Mouse (Mus musculus) myocyte (in vitro differentiated cells): Measurements from ENCODE around the gene Perp. TPM values are rescaled to one million over a fixed set of nuclear protein-coding genes. Genes with fewer than 3 reads are reported as not detected.

Experiments
- H3K27me3 ChIP-seq: one replicate; pipeline ENCODE4 v1.6.1; 2011; ENCODE audit not compliant: control insufficient read depth, insufficient read depth, insufficient read length
- H3K36me3 ChIP-seq: one replicate; pipeline ENCODE4 v1.6.1; 2011; ENCODE audit not compliant: control insufficient read depth, insufficient read depth
- H3K4me2 ChIP-seq: one replicate; pipeline ENCODE4 v1.6.1; 2011; ENCODE audit warnings: low read depth, control low read depth
- H3K4me3 ChIP-seq: one replicate; pipeline ENCODE4 v1.5.1; 2011; ENCODE audit warnings: mild to moderate bottlenecking, control low read depth, moderate library complexity
- H3K79me2 ChIP-seq: one replicate; pipeline ENCODE4 v1.6.1; 2011; ENCODE audit not compliant: control insufficient read depth, insufficient read depth
- H3ac ChIP-seq: one replicate; pipeline ENCODE4 v1.6.1; 2011; ENCODE audit not compliant: control insufficient read depth, insufficient read length
- CEBPB ChIP-seq: IDR thresholded peaks from 2 replicates; pipeline ENCODE4 v1.6.1; 2011; ENCODE audit warnings: mild to moderate bottlenecking, moderate library complexity; ENCODE audit not compliant: poor library complexity, insufficient read depth, severe bottlenecking
- E2F4 ChIP-seq: IDR thresholded peaks from one replicate; pipeline ENCODE4 v1.6.1; 2011; ENCODE audit warnings: mild to moderate bottlenecking, control low read depth, moderate library complexity; ENCODE audit not compliant: insufficient read depth
- MAX ChIP-seq: IDR thresholded peaks from one replicate; pipeline ENCODE4 v1.6.1; 2011; ENCODE audit warnings: low read depth, mild to moderate bottlenecking, control low read depth
- MYOD1 ChIP-seq, 3 experiments: IDR thresholded peaks; one replicate each; pipeline ENCODE4 v1.6.1; 2011; ENCODE audit warnings: control low read depth in 2 of 3, low read depth in 2 of 3, mild to moderate bottlenecking in 2 of 3, moderate library complexity in 1 of 3; ENCODE audit not compliant: insufficient read length in 2 of 3, control insufficient read depth in 1 of 3
- MYOG ChIP-seq, 3 experiments: IDR thresholded peaks; one replicate each; pipeline ENCODE4 v1.6.1; 2011; ENCODE audit warnings: control low read depth in 2 of 3, low read depth in 2 of 3, mild to moderate bottlenecking in 2 of 3; ENCODE audit not compliant: insufficient read length in 2 of 3, control insufficient read depth in 1 of 3, insufficient read depth in 1 of 3
- POLR2A ChIP-seq: IDR thresholded peaks from one replicate; pipeline ENCODE4 v1.6.1; 2011; ENCODE audit warnings: low read depth, mild to moderate bottlenecking, control low read depth, moderate library complexity; ENCODE audit not compliant: insufficient read length
- POLR2AphosphoS2 ChIP-seq: IDR thresholded peaks from one replicate; pipeline ENCODE4 v1.6.1; 2011; ENCODE audit warnings: low read depth, control low read depth; ENCODE audit not compliant: insufficient read length
- REST ChIP-seq: IDR thresholded peaks from one replicate; pipeline ENCODE4 v1.6.1; 2011; ENCODE audit warnings: mild to moderate bottlenecking, control low read depth, moderate library complexity; ENCODE audit not compliant: insufficient read depth, insufficient read length
- SRF ChIP-seq: IDR thresholded peaks from one replicate; pipeline ENCODE4 v1.6.1; 2011; ENCODE audit warnings: low read depth; ENCODE audit not compliant: control insufficient read depth, insufficient read length
- TCF12 ChIP-seq: IDR thresholded peaks from one replicate; pipeline ENCODE4 v1.6.1; 2011; ENCODE audit warnings: mild to moderate bottlenecking, control low read depth; ENCODE audit not compliant: poor library complexity, insufficient read depth, severe bottlenecking
- TCF3 ChIP-seq: IDR thresholded peaks from one replicate; pipeline ENCODE4 v1.6.1; 2011; ENCODE audit warnings: low read depth, control low read depth; ENCODE audit not compliant: insufficient read length
- USF1 ChIP-seq: IDR thresholded peaks from one replicate; pipeline ENCODE4 v1.6.1; 2011; ENCODE audit warnings: low read depth, mild to moderate bottlenecking, control low read depth, moderate library complexity
- polyA plus RNA-seq: library from polyadenylated mRNA; unstranded; fragments of >200 nt; fragmentation: generic; extraction: Trizol; gene quantifications from one replicate; pipeline ENCODE4 v1.2.1, GENCODE M21; 2012; ENCODE audit warnings: missing spikeins

The Perp gene
- polyA plus RNA-seq, 1 experiment: 0.02 TPM

DNA sequence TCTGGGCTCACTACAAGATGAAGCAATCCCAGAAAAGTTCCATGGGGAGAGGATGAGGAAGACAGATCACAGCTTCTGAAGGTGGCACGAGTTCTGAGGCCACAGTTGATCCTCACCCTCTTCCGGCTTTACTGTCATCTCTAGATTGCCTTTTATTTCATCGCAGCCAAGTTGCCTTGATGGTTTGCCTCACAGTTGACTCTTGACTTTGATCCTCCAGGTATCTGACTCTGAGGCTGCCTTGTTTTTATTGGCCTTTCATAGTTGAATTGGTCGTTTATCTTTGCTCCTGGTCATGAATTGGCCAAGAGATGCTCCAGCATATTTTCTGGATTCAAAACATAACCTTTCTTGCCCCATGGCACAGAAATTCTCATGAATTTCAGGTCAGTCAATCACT is 34.3 kb downstream of the Perp start:
- H3K27me3 ChIP-seq: peaks cover 4% of the 10 kb centered on the region
- no peak overlapping the region for H3ac ChIP-seq
- H3K36me3 ChIP-seq: no peaks in the 10 kb centered on the region
- H3K79me2 ChIP-seq: no peaks in the 10 kb centered on the region
- H3K4me3 ChIP-seq: no peak overlapping the region
- H3K4me2 ChIP-seq: no peak overlapping the region
- TF ChIP-seq TCF12: no peak
- no peak for TF ChIP-seq REST
- no peak for TF ChIP-seq POLR2AphosphoS2
- no peak for TF ChIP-seq MYOD1 (IDR thresholded peaks at IDR 0.05; ENCODE audit: control insufficient read depth in 1 of 3, insufficient read length in 2 of 3, low read depth in 2 of 3)
- no peak for TF ChIP-seq CEBPB
- no peak for TF ChIP-seq SRF
- TF ChIP-seq POLR2A: no peak
- TF ChIP-seq MYOG (IDR thresholded peaks at IDR 0.05; ENCODE audit: control insufficient read depth in 1 of 3, insufficient read depth in 1 of 3, insufficient read length in 2 of 3, low read depth in 2 of 3): no peak
- no peak for TF ChIP-seq USF1

DNA sequence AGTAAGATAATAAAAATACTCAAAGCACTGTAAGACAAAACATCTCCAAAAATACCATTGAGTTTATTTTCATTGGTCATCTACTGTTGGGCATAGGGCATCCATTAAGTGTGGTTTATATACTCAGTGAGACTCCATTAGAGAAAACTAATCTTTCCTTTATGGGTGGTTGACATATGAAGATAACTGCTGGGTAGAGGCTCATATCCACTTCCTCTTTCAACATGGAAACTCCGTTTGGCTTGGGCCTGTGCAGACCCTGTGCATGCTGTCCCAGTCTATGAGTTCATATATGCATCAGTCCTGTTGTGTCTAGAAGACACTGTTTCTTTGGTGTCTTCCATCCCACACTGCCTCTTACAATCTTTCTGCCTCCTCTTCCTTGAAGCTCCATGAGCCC is 34.9 kb downstream of the Perp start:
- TF ChIP-seq USF1 (no peak), CEBPB (no peak), TCF12 (no peak), TCF3 (no peak), MAX (no peak), POLR2A (no peak), SRF (no peak), POLR2AphosphoS2 (no peak), REST (no peak), E2F4 (no peak), MYOD1 (IDR thresholded peaks at IDR 0.05; ENCODE audit: control insufficient read depth in 1 of 3, insufficient read length in 2 of 3, low read depth in 2 of 3) (no peak), MYOG (IDR thresholded peaks at IDR 0.05; ENCODE audit: control insufficient read depth in 1 of 3, insufficient read depth in 1 of 3, insufficient read length in 2 of 3, low read depth in 2 of 3) (no peak)
- Histone ChIP-seq H3K4me3 (no peak overlapping the region), H3K36me3 (no peaks in the 10 kb centered on the region), H3K27me3 (peaks cover 10% of the 10 kb centered on the region), H3ac (no peak overlapping the region), H3K4me2 (no peak overlapping the region), H3K79me2 (no peaks in the 10 kb centered on the region)

GRCm38 (mm10) chr10:18882190-18882589 is 37.4 kb downstream of the Perp start:
- Histone ChIP-seq H3K4me3 (no peak overlapping the region), H3K36me3 (no peaks in the 10 kb centered on the region), H3K79me2 (no peaks in the 10 kb centered on the region), H3K4me2 (no peak overlapping the region), H3ac (no peak overlapping the region), H3K27me3 (peaks cover 10% of the 10 kb centered on the region)
- TF ChIP-seq CEBPB: no peak
- TF ChIP-seq TCF3: no peak
- no peak for TF ChIP-seq MYOD1 (IDR thresholded peaks at IDR 0.05; ENCODE audit: control insufficient read depth in 1 of 3, insufficient read length in 2 of 3, low read depth in 2 of 3)
- no peak for TF ChIP-seq REST
- no peak for TF ChIP-seq POLR2A
- no peak for TF ChIP-seq E2F4
- no peak for TF ChIP-seq POLR2AphosphoS2
- TF ChIP-seq MYOG (IDR thresholded peaks at IDR 0.05; ENCODE audit: control insufficient read depth in 1 of 3, insufficient read depth in 1 of 3, insufficient read length in 2 of 3, low read depth in 2 of 3): no peak
- no peak for TF ChIP-seq SRF
- no peak for TF ChIP-seq USF1
- no peak for TF ChIP-seq TCF12
- no peak for TF ChIP-seq MAX

GRCm38 (mm10) chr10:18886918-18887625 is 42.3 kb downstream of the Perp start:
- Histone ChIP-seq H3ac (no peak overlapping the region), H3K4me3 (no peak overlapping the region), H3K4me2 (no peak overlapping the region), H3K27me3 (peaks cover 6% of the 10 kb centered on the region), H3K36me3 (no peaks in the 10 kb centered on the region), H3K79me2 (no peaks in the 10 kb centered on the region)
- TF ChIP-seq TCF3 (no peak), TCF12 (no peak), POLR2A (no peak), MAX (no peak), CEBPB (no peak), USF1 (no peak), SRF (no peak), REST (no peak), E2F4 (no peak), POLR2AphosphoS2 (no peak), MYOD1 (IDR thresholded peaks at IDR 0.05; ENCODE audit: control insufficient read depth in 1 of 3, insufficient read length in 2 of 3, low read depth in 2 of 3) (no peak), MYOG (IDR thresholded peaks at IDR 0.05; ENCODE audit: control insufficient read depth in 1 of 3, insufficient read depth in 1 of 3, insufficient read length in 2 of 3, low read depth in 2 of 3) (no peak)

- Histone ChIP-seq H3K4me2 (no peak overlapping the region), H3K36me3 (no peaks in the 10 kb centered on the region), H3K79me2 (no peaks in the 10 kb centered on the region), H3ac (no peak overlapping the region), H3K4me3 (no peak overlapping the region), H3K27me3 (peaks cover 6% of the 10 kb centered on the region)
- no peak for TF ChIP-seq REST
- no peak for TF ChIP-seq MYOG (IDR thresholded peaks at IDR 0.05; ENCODE audit: control insufficient read depth in 1 of 3, insufficient read depth in 1 of 3, insufficient read length in 2 of 3, low read depth in 2 of 3)
- TF ChIP-seq POLR2A: no peak
- no peak for TF ChIP-seq SRF
- no peak for TF ChIP-seq TCF3
- TF ChIP-seq MYOD1 (IDR thresholded peaks at IDR 0.05; ENCODE audit: control insufficient read depth in 1 of 3, insufficient read length in 2 of 3, low read depth in 2 of 3): no peak
- no peak for TF ChIP-seq MAX
- no peak for TF ChIP-seq POLR2AphosphoS2
- TF ChIP-seq USF1: no peak
- TF ChIP-seq CEBPB: no peak
- no peak for TF ChIP-seq TCF12
- no peak for TF ChIP-seq E2F4
Measured at GRCm38 (mm10) chr10:18888751-18889150, 43.9 kb downstream of the Perp start.
